Mouse (Mus musculus) limb, embryonic 13.5 days (tissue): ENCODE results near the gene Acp5. TPM values are rescaled to one million over a fixed set of nuclear protein-coding genes. Genes with fewer than 3 reads are reported as not detected.
A peak's percentile ranks its signal among the peaks of the same experiment; 100 is the strongest.

Experiments used
- ATAC-seq: fragments of 200-750 bp; cut with Nextera tagmentation; 2 replicates; pipeline ENCODE4 v1.8.0; 2017; ENCODE audit warnings: low read depth, moderate number of reproducible peaks, moderate TSS enrichment; ENCODE audit not compliant: low FRiP score
- H3K27ac ChIP-seq: fragments of 300-500 bp; sonication (generic); 2 replicates; pipeline ENCODE4 v1.5.1; 2015; ENCODE audit warnings: inconsistent platforms, mild to moderate bottlenecking, moderate library complexity
- H3K27me3 ChIP-seq: fragments of 300-500 bp; sonication (generic); 2 replicates; pipeline ENCODE4 v1.6.1; 2015; ENCODE audit warnings: mild to moderate bottlenecking, inconsistent platforms
- H3K36me3 ChIP-seq: fragments of 300-500 bp; sonication (generic); 2 replicates; pipeline ENCODE4 v1.6.1; 2015; ENCODE audit warnings: inconsistent platforms, mild to moderate bottlenecking, moderate library complexity
- H3K4me1 ChIP-seq: fragments of 300-500 bp; sonication (generic); 2 replicates; pipeline ENCODE4 v1.6.1; 2015; ENCODE audit warnings: inconsistent platforms
- H3K4me2 ChIP-seq: fragments of 300-500 bp; sonication (generic); replicated peaks from 2 replicates; pipeline ENCODE4 v1.6.1; 2015; ENCODE audit warnings: inconsistent platforms, mild to moderate bottlenecking, moderate library complexity
- H3K4me3 ChIP-seq: fragments of 300-500 bp; sonication (generic); 2 replicates; pipeline ENCODE4 v1.5.1; 2015; ENCODE audit warnings: moderate library complexity, mild to moderate bottlenecking, inconsistent platforms
- H3K9ac ChIP-seq: fragments of 300-500 bp; sonication (generic); 2 replicates; pipeline ENCODE4 v1.6.1; 2015; ENCODE audit warnings: mild to moderate bottlenecking, inconsistent platforms
- H3K9me3 ChIP-seq: fragments of 300-500 bp; sonication (generic); 2 replicates; pipeline ENCODE4 v1.6.1; 2016; ENCODE audit warnings: inconsistent platforms
- WGBS: fragments of 180-500 bp; shearing (Covaris S2); methylation state at CpG from one replicate; pipeline ENCODE4 v1.1.7; 2015; 5-methylcytosine and 5-hydroxymethylcytosine counted together
- polyA plus RNA-seq: library from polyadenylated mRNA; unstranded; fragments of >200 nt; fragmentation: Nextera tagmentation; extraction: Ambion mirVana; gene quantifications from 2 replicates; pipeline ENCODE4 v1.2.1, GENCODE M21; 2015

Acp5 gene
- polyA plus RNA-seq, 1 experiment from 2014 or later = 8.4 TPM

- Histone ChIP-seq H3K4me3 (peak overlapping the region; percentile 92), H3K36me3 (peaks cover 13% of the 10 kb centered on the region), H3K4me1 (peaks cover 15% of the 10 kb centered on the region), H3K9me3 (no peaks in the 10 kb centered on the region), H3K4me2 (peak overlapping the region; percentile 88), H3K27me3 (no peaks in the 10 kb centered on the region), H3K27ac (0 out of 2 replicates have a peak overlapping the region, but pooled peaks have one; percentile 28), H3K9ac (peak overlapping the region; percentile 70)
- 46% methylated on average over 10 of the region's 10 CpGs for WGBS
- no peak for ATAC-seq
These were observed 17.6 kb downstream of the Acp5 start for GRCm38 (mm10) chr9:22117754-22118456.

DNA sequence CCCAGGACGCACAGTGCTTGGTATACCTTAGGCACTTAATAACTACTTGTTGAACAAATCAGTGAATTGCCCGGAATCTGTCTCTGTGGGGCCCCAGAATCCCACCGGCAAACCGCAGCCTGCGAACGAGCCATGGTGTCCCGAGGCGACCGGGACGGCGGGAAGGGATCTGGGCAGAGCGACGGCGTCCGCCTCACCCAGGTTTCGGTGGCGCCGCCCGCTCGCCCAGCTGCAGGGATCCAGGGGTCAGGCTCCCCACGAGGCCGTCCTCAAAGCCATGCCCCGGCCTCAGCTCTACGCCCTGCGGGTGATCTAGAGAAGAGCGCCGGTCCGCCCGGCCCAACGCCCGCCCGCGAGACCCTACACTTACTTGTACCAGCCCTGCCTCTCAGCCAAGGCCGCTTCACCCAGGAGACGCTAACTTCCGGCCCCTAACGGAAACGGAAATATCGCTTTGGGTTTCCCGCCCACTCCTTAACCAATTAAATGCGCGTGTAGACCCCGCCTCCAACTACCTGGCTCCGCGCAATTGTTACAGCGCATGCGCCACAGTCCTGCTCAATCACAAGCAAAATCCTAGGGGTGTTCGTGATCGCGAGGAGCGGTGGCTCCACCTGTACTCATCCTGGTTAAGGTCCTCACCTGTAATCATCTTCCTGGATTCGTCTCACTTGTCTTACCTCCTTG, 18.6 kb downstream of the Acp5 start, which contains the start of gene Elof1:
Elof1 (minus strand) TSS at position 433 of the 687 bp plus-strand sequence.
- peak within 1 kb of the TSS; percentile 92 for H3K4me3 ChIP-seq
- ATAC-seq = peak; percentile 96
- H3K27ac ChIP-seq = peak within 1 kb of the TSS; percentile 77
- peak within 1 kb of the TSS; percentile 88 for H3K4me2 ChIP-seq
- peaks cover 23% of the 10 kb centered on the region for H3K36me3 ChIP-seq
- H3K9me3 ChIP-seq = no peaks in the 10 kb centered on the region
- under 1% methylated on average over 52 of the region's 52 CpGs for WGBS
- H3K9ac ChIP-seq = peak within 1 kb of the TSS; percentile 96
- H3K4me1 ChIP-seq = peaks cover 15% of the 10 kb centered on the region
- no peaks in the 10 kb centered on the region for H3K27me3 ChIP-seq

DNA sequence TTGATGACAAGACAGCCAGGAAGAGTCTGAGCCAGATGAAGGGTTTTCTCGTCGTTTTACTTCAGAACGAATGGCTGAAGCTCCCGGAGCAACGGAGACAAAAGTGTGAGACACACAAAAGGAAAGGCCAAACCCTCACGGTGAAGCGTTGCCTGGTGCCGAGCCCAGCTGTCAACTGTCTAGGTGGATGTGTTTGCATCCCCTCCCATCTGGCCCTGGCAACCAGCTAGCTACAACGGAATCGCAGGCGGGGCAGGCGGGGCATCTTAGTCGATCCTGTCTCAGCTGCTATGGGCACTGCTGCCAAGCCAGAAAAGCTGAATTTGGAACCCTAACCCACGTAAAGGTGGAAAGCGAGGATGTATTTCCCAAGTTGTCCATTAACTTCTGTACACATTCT, 19.4 kb downstream of the Acp5 start:
- H3K9me3 ChIP-seq = no peaks in the 10 kb centered on the region
- WGBS = 40% methylated on average over 15 of the region's 15 CpGs
- ATAC-seq = no peak
- H3K27me3 ChIP-seq = no peaks in the 10 kb centered on the region
- peaks cover 15% of the 10 kb centered on the region for H3K4me1 ChIP-seq
- H3K4me2 ChIP-seq = peak overlapping the region; percentile 88
- H3K36me3 ChIP-seq = peaks cover 30% of the 10 kb centered on the region
- peak overlapping the region; percentile 92 for H3K4me3 ChIP-seq
- peak overlapping the region; percentile 96 for H3K9ac ChIP-seq
- no peak overlapping the region for H3K27ac ChIP-seq

DNA sequence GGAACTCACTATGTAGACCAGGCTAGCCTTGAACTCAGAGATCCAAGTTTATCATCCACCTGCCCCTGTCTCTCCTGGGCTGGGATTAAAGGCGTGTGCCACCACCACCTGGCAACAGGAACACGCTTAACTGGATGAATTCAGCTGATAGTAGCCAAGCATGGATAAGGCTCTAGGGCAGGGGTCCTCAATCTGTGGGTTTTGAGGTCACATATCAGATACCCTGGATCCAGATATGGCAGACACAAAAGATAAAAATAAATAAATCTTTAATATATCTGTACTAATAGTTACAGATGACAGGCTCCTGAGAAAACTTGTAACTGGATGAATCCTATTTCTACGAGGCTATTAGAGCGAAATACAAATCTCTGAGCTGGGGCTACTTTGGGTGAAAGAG, 19.9 kb downstream of the Acp5 start:
- peak overlapping the region; percentile 96 for H3K9ac ChIP-seq
- WGBS = 90% methylated on average over 4 of the region's 4 CpGs
- ATAC-seq = no peak

GRCm38 (mm10) chr9:22108194-22108593, 27.3 kb downstream of the Acp5 start:
- 90% methylated on average over 9 of the region's 9 CpGs for WGBS
- H3K4me2 ChIP-seq = no peak overlapping the region
- H3K9me3 ChIP-seq = no peaks in the 10 kb centered on the region
- no peak overlapping the region for H3K27ac ChIP-seq
- H3K4me1 ChIP-seq = no peaks in the 10 kb centered on the region
- H3K9ac ChIP-seq = no peak overlapping the region
- peaks cover 40% of the 10 kb centered on the region for H3K36me3 ChIP-seq
- no peak for ATAC-seq
- H3K27me3 ChIP-seq = 0 out of 2 replicates have a peak, but pooled peaks cover 1% of the 10 kb centered on the region
- H3K4me3 ChIP-seq = no peak overlapping the region

More for the DNA sequence above, 19.9 kb downstream of the Acp5 start:
- Histone ChIP-seq H3K27ac (no peak overlapping the region), H3K27me3 (no peaks in the 10 kb centered on the region), H3K36me3 (peaks cover 34% of the 10 kb centered on the region), H3K4me2 (peak overlapping the region; percentile 88), H3K4me1 (peaks cover 15% of the 10 kb centered on the region), H3K4me3 (peak overlapping the region; percentile 92), H3K9me3 (no peaks in the 10 kb centered on the region)

GRCm38 (mm10) chr9:22099922-22100321, 35.6 kb downstream of the Acp5 start:
- 0 out of 2 replicates have a peak, but pooled peaks cover 18% of the 10 kb centered on the region for H3K4me1 ChIP-seq
- peak overlapping the region; percentile 9 for H3K4me2 ChIP-seq
- no peak overlapping the region for H3K27ac ChIP-seq
- WGBS = 3% methylated on average over 18 of the region's 18 CpGs
- H3K9me3 ChIP-seq = no peaks in the 10 kb centered on the region
- H3K27me3 ChIP-seq = peaks cover 66% of the 10 kb centered on the region
- peak overlapping the region; percentile 15; the same call in 1 of the 2 replicates for H3K4me3 ChIP-seq
- no peaks in the 10 kb centered on the region for H3K36me3 ChIP-seq
- ATAC-seq = no peak
- 0 out of 2 replicates have a peak overlapping the region, but pooled peaks have one; percentile 21 for H3K9ac ChIP-seq

- Histone ChIP-seq H3K4me2 (peak within 1 kb of the TSS; percentile 40), H3K36me3 (no peaks in the 10 kb centered on the region), H3K4me3 (peak within 1 kb of the TSS; percentile 21; the same call in 1 of the 2 replicates), H3K4me1 (0 out of 2 replicates have a peak, but pooled peaks cover 18% of the 10 kb centered on the region), H3K27ac (no peak within 1 kb of the TSS), H3K9me3 (no peaks in the 10 kb centered on the region), H3K9ac (0 out of 2 replicates have a peak within 1 kb of the TSS, but pooled peaks have one; percentile 27), H3K27me3 (peaks cover 69% of the 10 kb centered on the region)
- no peak for ATAC-seq
- WGBS = 6% methylated on average over 14 of the region's 14 CpGs
These were observed 36.4 kb downstream of the Acp5 start, which contains the start of gene Cnn1 for GRCm38 (mm10) chr9:22098993-22099696. Cnn1 (plus strand) TSS chr9:22099216.

- H3K9ac ChIP-seq = peak overlapping the region; percentile 62
- WGBS = 1% methylated on average over 24 of the region's 24 CpGs
- ATAC-seq = peak; percentile 72
These were observed 39.6 kb downstream of the Acp5 start for GRCm38 (mm10) chr9:22095854-22096307.

GRCm38 (mm10) chr9:22092746-22093145, 42.8 kb downstream of the Acp5 start:
- 87% methylated on average over 6 of the region's 6 CpGs for WGBS
- Histone ChIP-seq H3K9ac (no peak overlapping the region), H3K27ac (no peak overlapping the region), H3K4me1 (0 out of 2 replicates have a peak, but pooled peaks cover 4% of the 10 kb centered on the region), H3K4me3 (no peak overlapping the region), H3K9me3 (no peaks in the 10 kb centered on the region), H3K4me2 (no peak overlapping the region), H3K27me3 (peaks cover 19% of the 10 kb centered on the region), H3K36me3 (no peaks in the 10 kb centered on the region)
- ATAC-seq = no peak

More at GRCm38 (mm10) chr9:22095854-22096307, 39.6 kb downstream of the Acp5 start:
- no peaks in the 10 kb centered on the region for H3K9me3 ChIP-seq
- peaks cover 51% of the 10 kb centered on the region for H3K27me3 ChIP-seq
- H3K27ac ChIP-seq = no peak overlapping the region
- peak overlapping the region; percentile 68 for H3K4me2 ChIP-seq
- H3K4me3 ChIP-seq = peak overlapping the region; percentile 39
- H3K36me3 ChIP-seq = no peaks in the 10 kb centered on the region
- H3K4me1 ChIP-seq = 0 out of 2 replicates have a peak, but pooled peaks cover 18% of the 10 kb centered on the region

DNA sequence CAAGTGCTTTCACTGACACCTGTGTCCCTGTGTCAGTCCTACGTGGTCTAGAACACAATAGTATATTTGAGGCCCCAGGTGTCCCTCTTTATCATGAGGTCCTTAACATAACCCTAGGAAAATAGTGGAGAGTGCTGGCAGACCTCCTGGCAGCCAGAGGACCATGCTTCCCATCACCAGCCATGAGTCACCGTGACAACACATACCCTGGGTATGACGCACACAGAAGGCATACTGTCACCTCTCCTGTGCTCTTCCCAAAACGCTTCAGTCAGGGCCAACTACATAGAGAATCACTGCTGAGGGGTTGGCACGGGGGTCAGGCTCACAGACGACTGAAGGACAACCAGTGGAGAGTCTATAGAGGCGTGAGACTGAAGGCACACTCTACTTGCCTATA, 45.5 kb downstream of the Acp5 start:
- peaks cover 6% of the 10 kb centered on the region; the same call in 1 of the 2 replicates for H3K4me1 ChIP-seq
- no peaks in the 10 kb centered on the region for H3K36me3 ChIP-seq
- whole genome bisulfite sequencing = 86% methylated on average over 7 of the region's 7 CpGs
- H3K9ac ChIP-seq = no peak overlapping the region
- H3K4me2 ChIP-seq = no peak overlapping the region
- 0 out of 2 replicates have a peak, but pooled peaks cover 4% of the 10 kb centered on the region for H3K27me3 ChIP-seq
- ATAC-seq = no peak
- no peak overlapping the region for H3K27ac ChIP-seq
- H3K9me3 ChIP-seq = no peaks in the 10 kb centered on the region
- no peak overlapping the region for H3K4me3 ChIP-seq

GRCm38 (mm10) chr9:22089281-22089680, 46.2 kb downstream of the Acp5 start:
- WGBS = 96% methylated on average over 7 of the region's 7 CpGs
- no peak overlapping the region for H3K4me3 ChIP-seq
- peaks cover 12% of the 10 kb centered on the region for H3K4me1 ChIP-seq
- no peaks in the 10 kb centered on the region for H3K36me3 ChIP-seq
- H3K4me2 ChIP-seq = no peak overlapping the region
- no peak overlapping the region for H3K27ac ChIP-seq
- no peak overlapping the region for H3K9ac ChIP-seq
- 0 out of 2 replicates have a peak, but pooled peaks cover under 1% of the 10 kb centered on the region for H3K27me3 ChIP-seq
- ATAC-seq = no peak
- H3K9me3 ChIP-seq = no peaks in the 10 kb centered on the region
